In the genomic region with DNA sequence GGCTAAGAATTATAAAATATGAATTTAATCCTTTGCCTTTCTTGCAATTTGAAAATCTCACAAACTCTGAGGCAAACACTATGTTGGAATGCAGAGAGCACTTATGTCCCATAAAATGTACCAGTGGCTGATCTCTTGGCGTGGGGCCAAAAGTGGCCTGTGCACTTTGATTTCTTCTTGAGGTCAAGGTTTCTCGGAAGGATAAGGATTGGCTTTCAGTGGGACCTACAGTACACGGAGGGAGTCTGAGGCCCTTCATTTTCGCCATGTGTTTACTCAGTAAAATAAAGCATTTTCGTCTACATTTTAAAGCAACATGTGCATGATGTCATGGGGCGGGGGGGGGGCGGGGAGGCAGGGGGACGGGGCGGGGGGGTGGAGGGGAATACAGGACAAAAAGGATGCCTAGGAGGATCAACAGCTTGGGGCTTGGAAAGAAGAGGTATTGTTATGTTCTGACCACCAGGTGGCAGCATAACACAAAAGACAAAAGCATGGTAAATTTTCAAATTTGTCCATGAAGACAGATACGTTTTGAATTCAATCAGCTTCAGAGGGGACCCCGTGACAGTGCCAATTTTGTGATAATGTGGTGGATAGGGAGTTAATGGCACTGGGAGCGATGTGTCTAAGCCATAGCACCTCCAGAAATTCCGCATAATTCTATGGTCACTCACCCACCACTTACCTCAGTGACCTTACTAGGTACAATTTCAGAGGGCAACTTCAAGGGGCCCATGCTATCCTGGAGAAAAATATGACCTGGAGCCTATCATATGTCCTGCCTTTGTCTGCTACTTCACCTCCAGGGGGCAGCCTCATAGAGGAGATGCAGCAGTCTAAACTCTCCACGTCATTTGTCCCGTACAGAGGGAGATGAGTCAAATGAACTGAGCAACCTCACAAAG, we compare ENCODE assay signal across 8 mouse cellular contexts.
DNase-seq lines count a peak whose midpoint lies in the region; ATAC-seq and TF ChIP-seq lines count a peak whose summit lies in the region.

No protein-coding gene starts in this region.

- intact Hi-C loops in heart, postnatal 36 days (cut with DNase I), result loop anchor here (1.0 to 10.0 kb wide), 3 partner anchors 231 to 750 kb away; no protein-coding TSS in a partner anchor

- no peak for TF ChIP-seq EP300 in liver, postnatal 0 days (IDR thresholded peaks at IDR 0.05; ENCODE audit: low read depth)

- H3K27me3 ChIP-seq in liver, postnatal 0 days (ENCODE audit: insufficient read depth, low read length), result no peaks in the 10 kb centered on the region
- 0 out of 2 replicates have a peak, but pooled peaks cover 5% of the 10 kb centered on the region for H3K27me3 ChIP-seq in liver, embryonic 12.5 days (replicated peaks)
- H3K27me3 ChIP-seq in lung, embryonic 15.5 days, result no peaks in the 10 kb centered on the region
- H3K27me3 ChIP-seq in neural tube, embryonic 15.5 days (replicated peaks), result no peaks in the 10 kb centered on the region; the same call in 1 of the 2 replicates

- H3K9me3 ChIP-seq in liver, postnatal 0 days (ENCODE audit: low read length), result no peaks in the 10 kb centered on the region
- H3K9me3 ChIP-seq in liver, embryonic 12.5 days (replicated peaks), result no peaks in the 10 kb centered on the region
- H3K9me3 ChIP-seq in lung, embryonic 15.5 days, result no peaks in the 10 kb centered on the region
- H3K9me3 ChIP-seq in neural tube, embryonic 15.5 days (replicated peaks), result no peaks in the 10 kb centered on the region

- peak; percentile 22 for DNase-seq in liver, postnatal 0 days
- peak; percentile 6 for DNase-seq in T-cell, adult 2 months (ENCODE audit: low spot score)
- DNase-seq in cerebellum, postnatal 10 days, result peak; percentile 80 to 82
- DNase-seq in heart, postnatal 36 days, result peak; percentile 9 to 14

- no peak overlapping the region for H3K4me2 ChIP-seq in liver, postnatal 0 days (ENCODE audit: low read depth, low read length)
- H3K4me2 ChIP-seq in liver, embryonic 12.5 days, result no peak overlapping the region
- no peak overlapping the region for H3K4me2 ChIP-seq in lung, embryonic 15.5 days
- no peak overlapping the region for H3K4me2 ChIP-seq in neural tube, embryonic 15.5 days

- no peak overlapping the region for H3K4me3 ChIP-seq in liver, postnatal 0 days (ENCODE audit: low read depth, low read length)
- H3K4me3 ChIP-seq in liver, embryonic 12.5 days, result no peak overlapping the region
- H3K4me3 ChIP-seq in lung, embryonic 15.5 days, result no peak overlapping the region
- no peak overlapping the region for H3K4me3 ChIP-seq in neural tube, embryonic 15.5 days (replicated peaks)

- H3K36me3 ChIP-seq in liver, postnatal 0 days (replicated peaks; ENCODE audit: insufficient read depth, low read length), result no peaks in the 10 kb centered on the region
- no peaks in the 10 kb centered on the region for H3K36me3 ChIP-seq in liver, embryonic 12.5 days
- no peaks in the 10 kb centered on the region for H3K36me3 ChIP-seq in lung, embryonic 15.5 days
- H3K36me3 ChIP-seq in neural tube, embryonic 15.5 days, result no peaks in the 10 kb centered on the region

- H3K9ac ChIP-seq in liver, postnatal 0 days (replicated peaks), result no peak overlapping the region
- no peak overlapping the region for H3K9ac ChIP-seq in liver, embryonic 12.5 days
- no peak overlapping the region for H3K9ac ChIP-seq in lung, embryonic 15.5 days
- H3K9ac ChIP-seq in neural tube, embryonic 15.5 days (replicated peaks), result no peak overlapping the region

- no peaks in the 10 kb centered on the region for H3K4me1 ChIP-seq in liver, postnatal 0 days (ENCODE audit: insufficient read depth)
- H3K4me1 ChIP-seq in liver, embryonic 12.5 days, result no peaks in the 10 kb centered on the region
- no peaks in the 10 kb centered on the region for H3K4me1 ChIP-seq in lung, embryonic 15.5 days
- H3K4me1 ChIP-seq in neural tube, embryonic 15.5 days, result peaks cover 3% of the 10 kb centered on the region

- ATAC-seq in liver, postnatal 0 days, result no peak
- ATAC-seq in liver, embryonic 12.5 days, result no peak
- peak; percentile 23; the same call in 1 of the 2 replicates for ATAC-seq in lung, embryonic 15.5 days (ENCODE audit: borderline replicate concordance, extremely low read depth, low FRiP score, low TSS enrichment)
- peak; percentile 50; the same call in 1 of the 2 replicates for ATAC-seq in neural tube, embryonic 15.5 days (ENCODE audit: low FRiP score)
- no peak for ATAC-seq in erythroblast, adult 5-6 weeks (replicated peaks; ENCODE audit: low FRiP score, poor library complexity, severe bottlenecking)

- no peak overlapping the region for H3K27ac ChIP-seq in liver, postnatal 0 days (ENCODE audit: low read depth)
- no peak overlapping the region for H3K27ac ChIP-seq in liver, embryonic 12.5 days
- no peak overlapping the region for H3K27ac ChIP-seq in lung, embryonic 15.5 days
- no peak overlapping the region for H3K27ac ChIP-seq in neural tube, embryonic 15.5 days (replicated peaks)

- WGBS in liver, postnatal 0 days (ENCODE audit: insufficient replicate concordance), result 27% methylated on average over 15 of the region's 15 CpGs
- 27% methylated on average over 13 of the region's 15 CpGs for WGBS in liver, embryonic 12.5 days (ENCODE audit: insufficient replicate concordance)
- 19% methylated on average over 15 of the region's 15 CpGs for WGBS in lung, embryonic 15.5 days
- 29% methylated on average over 15 of the region's 15 CpGs for whole genome bisulfite sequencing in neural tube, embryonic 15.5 days

- TF ChIP-seq CTCF in liver, postnatal 0 days (IDR thresholded peaks at IDR 0.05; ENCODE audit: low read depth), result peak; percentile 73

Comparison
In these comparisons a context has a peak if more than half of its experiments do, and no peak if none do; other contexts are left out.
1. ATAC-seq: peak in lung, embryonic 15.5 days (single experiment) and neural tube, embryonic 15.5 days (single experiment); none in liver, postnatal 0 days (single experiment), liver, embryonic 12.5 days (single experiment) and erythroblast, adult 5-6 weeks (single experiment).
2. DNase-seq: peak in every context shown above with its lines; median percentile 81 in cerebellum, postnatal 10 days; 22 in liver, postnatal 0 days; 12 in heart, postnatal 36 days; 6 in T-cell, adult 2 months.